Mouse (Mus musculus) heart, embryonic 12.5 days (tissue): ENCODE measurements around the gene Mal. TPM values are rescaled to one million over a fixed set of nuclear protein-coding genes. Genes with fewer than 3 reads are reported as not detected.

Experiments used
- ATAC-seq: fragments of 200-750 bp; cut with Nextera tagmentation; 2 replicates; pipeline ENCODE4 v1.8.0; 2017; ENCODE audit warnings: moderate TSS enrichment, moderate library complexity; ENCODE audit not compliant: insufficient number of reproducible peaks, low FRiP score
- H3K27ac ChIP-seq: fragments of 300-500 bp; sonication (generic); 2 replicates; pipeline ENCODE4 v1.5.1; 2016; ENCODE audit warnings: mild to moderate bottlenecking, moderate library complexity; ENCODE audit not compliant: poor library complexity, severe bottlenecking
- H3K27me3 ChIP-seq: fragments of 300-500 bp; sonication (generic); replicated peaks from 2 replicates; pipeline ENCODE4 v1.6.1; 2016; ENCODE audit warnings: mild to moderate bottlenecking, moderate library complexity
- H3K36me3 ChIP-seq: fragments of 300-500 bp; sonication (generic); 2 replicates; pipeline ENCODE4 v1.6.1; 2016; ENCODE audit warnings: mild to moderate bottlenecking, moderate library complexity
- H3K4me1 ChIP-seq: fragments of 300-500 bp; sonication (generic); replicated peaks from 2 replicates; pipeline ENCODE4 v1.6.1; 2016; ENCODE audit warnings: mild to moderate bottlenecking
- H3K4me2 ChIP-seq: fragments of 300-500 bp; sonication (generic); 2 replicates; pipeline ENCODE4 v1.6.1; 2016; ENCODE audit warnings: mild to moderate bottlenecking, moderate library complexity
- H3K4me3 ChIP-seq: fragments of 300-500 bp; sonication (generic); 2 replicates; pipeline ENCODE4 v1.5.1; 2016; ENCODE audit warnings: mild to moderate bottlenecking
- H3K9ac ChIP-seq: fragments of 300-500 bp; sonication (generic); 2 replicates; pipeline ENCODE4 v1.6.1; 2016; ENCODE audit warnings: mild to moderate bottlenecking, moderate library complexity
- H3K9me3 ChIP-seq: fragments of 300-500 bp; sonication (generic); replicated peaks from 2 replicates; pipeline ENCODE4 v1.6.1; 2016; ENCODE audit warnings: mild to moderate bottlenecking, moderate library complexity
- WGBS: fragments of 180-500 bp; shearing (Covaris S2); methylation state at CpG from one replicate; pipeline ENCODE4 v1.1.7; 2016; 5-methylcytosine and 5-hydroxymethylcytosine counted together
- polyA plus RNA-seq: library from polyadenylated mRNA; unstranded; fragments of >200 nt; fragmentation: Nextera tagmentation; extraction: Ambion mirVana; gene quantifications from 2 replicates; pipeline ENCODE4 v1.2.1, GENCODE M21; 2016

The Mal gene
- polyA plus RNA-seq, 1 experiment from 2014 or later, result 1.1 TPM

DNA sequence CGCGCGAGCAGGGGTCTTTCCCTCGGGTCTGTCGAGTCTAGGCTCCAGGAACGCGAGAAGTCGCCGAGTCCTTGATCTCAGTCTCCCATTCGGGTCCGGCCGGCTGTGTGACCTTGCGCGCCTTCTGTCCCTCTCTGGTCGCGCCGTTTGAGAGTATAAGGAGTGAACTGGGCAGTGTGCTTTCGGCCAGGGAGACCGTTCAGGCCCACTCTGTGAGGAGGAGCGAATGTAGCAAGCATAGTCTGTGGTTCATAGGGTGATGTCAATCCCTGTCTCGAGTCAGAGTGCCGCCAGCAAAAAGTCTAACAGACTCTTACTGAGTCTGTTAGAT is 69.0 kb downstream of the Mal start:
- H3K27me3 ChIP-seq, result no peaks in the 10 kb centered on the region
- peak overlapping the region; percentile 65 for H3K4me2 ChIP-seq
- peak overlapping the region; percentile 82 for H3K9ac ChIP-seq
- peaks cover 18% of the 10 kb centered on the region for H3K36me3 ChIP-seq
- no peak; the same call in 1 of the 2 replicates for ATAC-seq
- peak overlapping the region; percentile 83 for H3K4me3 ChIP-seq
- no peaks in the 10 kb centered on the region for H3K9me3 ChIP-seq
- peaks cover 28% of the 10 kb centered on the region for H3K4me1 ChIP-seq
- WGBS, result under 1% methylated on average over 22 of the region's 22 CpGs
- peak overlapping the region; percentile 86 for H3K27ac ChIP-seq

DNA sequence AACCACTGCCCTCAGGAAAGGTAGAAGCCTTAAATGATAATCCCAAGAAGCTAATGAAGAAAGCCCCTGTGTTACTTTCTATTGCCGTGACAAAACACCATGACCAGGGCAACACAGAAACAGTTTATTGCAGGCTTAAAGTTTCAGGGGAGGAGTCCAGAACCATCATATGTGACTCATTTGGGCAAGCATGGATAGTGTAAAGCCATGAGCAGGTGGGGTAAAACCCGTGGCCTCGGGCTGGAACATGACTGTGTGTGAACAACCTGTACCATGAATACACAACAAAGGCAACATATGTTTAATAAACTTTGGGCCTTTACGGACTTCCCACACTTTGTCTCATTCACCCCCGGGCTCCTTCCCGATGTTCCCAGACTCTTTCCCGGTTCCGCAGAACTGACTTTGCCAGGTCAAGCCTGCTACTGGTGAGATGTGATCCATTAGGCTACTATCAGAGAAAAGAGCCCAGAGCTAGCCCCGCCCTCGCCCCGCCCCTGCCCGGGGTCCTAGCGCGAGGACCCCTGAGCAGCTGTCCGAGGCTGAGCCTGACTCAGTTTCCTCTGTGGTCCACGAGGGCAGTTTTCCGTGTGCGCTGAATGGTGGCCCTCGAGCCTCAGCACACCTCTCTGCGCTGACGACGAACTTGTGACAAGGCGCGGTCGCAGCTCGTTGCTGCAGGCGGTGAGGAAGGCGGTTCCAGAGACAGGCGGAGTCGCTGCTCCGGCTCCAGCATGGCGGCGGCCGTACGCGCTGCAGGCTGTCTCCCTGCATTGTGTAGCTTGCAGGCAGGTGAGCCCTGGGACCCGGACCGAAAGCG is 69.6 kb downstream of the Mal start, which contains the start of the genes Zfp661 and Mrps5:
TSS of gene Zfp661 (minus strand) at position 401 of the 820 bp plus-strand sequence.
TSS of gene Mrps5 (plus strand) at position 529 of the 820 bp plus-strand sequence.
- Histone ChIP-seq H3K27ac (peak within 1 kb of the TSS; percentile 86), H3K9ac (peak within 1 kb of the TSS; percentile 82), H3K4me3 (peak within 1 kb of the TSS; percentile 83), H3K9me3 (no peaks in the 10 kb centered on the region), H3K4me1 (peaks cover 28% of the 10 kb centered on the region), H3K27me3 (no peaks in the 10 kb centered on the region), H3K4me2 (peak within 1 kb of the TSS; percentile 65), H3K36me3 (peaks cover 12% of the 10 kb centered on the region)
- WGBS, result 5% methylated on average over 39 of the region's 39 CpGs
- ATAC-seq, result peak; percentile 86

- H3K4me1 ChIP-seq, result peaks cover 25% of the 10 kb centered on the region
- no peaks in the 10 kb centered on the region for H3K9me3 ChIP-seq
- H3K27me3 ChIP-seq, result no peaks in the 10 kb centered on the region
- no peaks in the 10 kb centered on the region for H3K36me3 ChIP-seq
- H3K9ac ChIP-seq, result peak overlapping the region; percentile 79
- peak overlapping the region; percentile 67 for H3K4me3 ChIP-seq
- peak overlapping the region; percentile 88 for H3K4me2 ChIP-seq
- H3K27ac ChIP-seq, result no peak overlapping the region
- under 1% methylated on average over 24 of the region's 24 CpGs for WGBS
- ATAC-seq, result peak; percentile 86
Measured at GRCm38 (mm10) chr2:127584436-127584858, 72.0 kb downstream of the Mal start.

Other genes with a start within 250 kb of the Mal start
- 0.44 and 0.45 TPM in 2 replicates for gene Gpat2, start 231.5 kb downstream of the Mal start, polyA plus RNA-seq
- gene Fahd2a, start 212.1 kb downstream of the Mal start, polyA plus RNA-seq, result 26.2 and 29.0 TPM in 2 replicates
- 1.2 TPM in 2 replicates for gene Kcnip3, start 134.6 kb downstream of the Mal start, polyA plus RNA-seq
- 0.19 and 0.21 TPM in 2 replicates for gene Prom2, start 115.2 kb downstream of the Mal start, polyA plus RNA-seq
- gene Zfp661, start 69.6 kb downstream of the Mal start, polyA plus RNA-seq, result 2.4 and 2.9 TPM in 2 replicates
- 138 and 144 TPM in 2 replicates for gene Mrps5, start 69.5 kb downstream of the Mal start, polyA plus RNA-seq
- gene Mall, start 73.2 kb upstream of the Mal start, polyA plus RNA-seq, result 3.4 and 3.5 TPM in 2 replicates
- gene Nphp1, start 132.2 kb upstream of the Mal start, polyA plus RNA-seq, result 14.8 and 15.6 TPM in 2 replicates
- gene Mtln, start 135.8 kb upstream of the Mal start, polyA plus RNA-seq, result 40.5 and 40.9 TPM in 2 replicates
- 50.0 and 54.9 TPM in 2 replicates for gene Bub1, start 175.2 kb upstream of the Mal start, polyA plus RNA-seq
- 0.19 and 0.32 TPM in 2 replicates for gene Acoxl, start 182.2 kb upstream of the Mal start, polyA plus RNA-seq